Mouse (Mus musculus): Measurements from ENCODE around the gene Papolb. TPM values are rescaled to one million over a fixed set of nuclear protein-coding genes. Genes with fewer than 3 reads are reported as not detected.
A peak's percentile ranks its signal among the peaks of the same experiment; 100 is the strongest.

Papolb gene
- polyA plus RNA-seq, 1 experiment, result not detected

- Histone ChIP-seq H3K27ac (ENCODE audit: insufficient read depth, low read depth, low read length) (no peak overlapping the region), H3K4me1 (ENCODE audit: control insufficient read depth, insufficient read depth, insufficient read length, low read length) (no peaks in the 10 kb centered on the region), H3K36me3 (ENCODE audit: control insufficient read depth, insufficient read depth, low read length) (no peaks in the 10 kb centered on the region; the same call in 1 of the 2 replicates), H3K27me3 (ENCODE audit: control insufficient read depth, insufficient read depth, low read length) (no peaks in the 10 kb centered on the region), H3K4me3 (ENCODE audit: low read depth, low read length) (no peak overlapping the region)
- WGBS, result 41% methylated on average over 2 of the region's 2 CpGs
- TF ChIP-seq CTCF (IDR thresholded peaks at IDR 0.05; ENCODE audit: extremely low read depth, insufficient read length, insufficient replicate concordance, low read depth, low read length) (peak; percentile 69; the same call in 1 of the 2 replicates), POLR2A (IDR thresholded peaks at IDR 0.05; ENCODE audit: low read depth, low read length) (no peak)
Observed at GRCm38 (mm10) chr5:142482512-142482911, 47.4 kb downstream of the Papolb start.

- no peak overlapping the region for H3K4me3 ChIP-seq (ENCODE audit: low read depth, low read length)
- 33% methylated on average over 17 of the region's 17 CpGs for WGBS
- H3K36me3 ChIP-seq (ENCODE audit: control insufficient read depth, insufficient read depth, low read length), result peaks cover 12% of the 10 kb centered on the region; the same call in 1 of the 2 replicates
- H3K4me1 ChIP-seq (ENCODE audit: control insufficient read depth, insufficient read depth, insufficient read length, low read length), result no peaks in the 10 kb centered on the region
- TF ChIP-seq POLR2A (IDR thresholded peaks at IDR 0.05; ENCODE audit: low read depth, low read length), result 0 out of 2 replicates have a peak, but pooled peaks have one; percentile 20
- TF ChIP-seq CTCF (IDR thresholded peaks at IDR 0.05; ENCODE audit: extremely low read depth, insufficient read length, insufficient replicate concordance, low read depth, low read length), result peak; percentile 94
- no peak overlapping the region for H3K27ac ChIP-seq (ENCODE audit: insufficient read depth, low read depth, low read length)
- no peaks in the 10 kb centered on the region for H3K27me3 ChIP-seq (ENCODE audit: control insufficient read depth, insufficient read depth, low read length)
Observed at GRCm38 (mm10) chr5:142478829-142479435, 50.9 kb downstream of the Papolb start.

- WGBS, result 88% methylated on average over 5 of the region's 5 CpGs
- H3K27ac ChIP-seq (ENCODE audit: insufficient read depth, low read depth, low read length), result no peak overlapping the region
- no peak overlapping the region for H3K4me3 ChIP-seq (ENCODE audit: low read depth, low read length)
- no peaks in the 10 kb centered on the region for H3K27me3 ChIP-seq (ENCODE audit: control insufficient read depth, insufficient read depth, low read length)
- no peaks in the 10 kb centered on the region; the same call in 1 of the 2 replicates for H3K4me1 ChIP-seq (ENCODE audit: control insufficient read depth, insufficient read depth, insufficient read length, low read length)
- TF ChIP-seq CTCF (IDR thresholded peaks at IDR 0.05; ENCODE audit: extremely low read depth, insufficient read length, insufficient replicate concordance, low read depth, low read length), result no peak
- no peak for TF ChIP-seq POLR2A (IDR thresholded peaks at IDR 0.05; ENCODE audit: low read depth, low read length)
- peaks cover 14% of the 10 kb centered on the region; the same call in 1 of the 2 replicates for H3K36me3 ChIP-seq (ENCODE audit: control insufficient read depth, insufficient read depth, low read length)
Observed at GRCm38 (mm10) chr5:142477866-142478615, 51.8 kb downstream of the Papolb start.

- Histone ChIP-seq H3K27me3 (ENCODE audit: control insufficient read depth, insufficient read depth, low read length) (no peaks in the 10 kb centered on the region), H3K4me1 (ENCODE audit: control insufficient read depth, insufficient read depth, insufficient read length, low read length) (no peaks in the 10 kb centered on the region; the same call in 1 of the 2 replicates), H3K27ac (ENCODE audit: insufficient read depth, low read depth, low read length) (no peak overlapping the region), H3K36me3 (ENCODE audit: control insufficient read depth, insufficient read depth, low read length) (peaks cover 18% of the 10 kb centered on the region; the same call in 1 of the 2 replicates), H3K4me3 (ENCODE audit: low read depth, low read length) (no peak overlapping the region)
- 85% methylated on average over 12 of the region's 12 CpGs for WGBS
- TF ChIP-seq POLR2A (IDR thresholded peaks at IDR 0.05; ENCODE audit: low read depth, low read length), result no peak
- no peak for TF ChIP-seq CTCF (IDR thresholded peaks at IDR 0.05; ENCODE audit: extremely low read depth, insufficient read length, insufficient replicate concordance, low read depth, low read length)
Observed at GRCm38 (mm10) chr5:142477346-142477745, 52.5 kb downstream of the Papolb start.

Other genes starting within 250 kb of the Papolb start
- 11.2 and 58.0 TPM in 2 replicates for gene Foxk1, start 128.6 kb downstream of the Papolb start, polyA plus RNA-seq (2012; rRNA removed)
- gene Ap5z1, start 66.1 kb downstream of the Papolb start, polyA plus RNA-seq (2012; rRNA removed), result 15.0 and 37.6 TPM in 2 replicates
- 0.82 and 0.98 TPM in 2 replicates for gene Radil, start 21.0 kb upstream of the Papolb start, polyA plus RNA-seq (2012; rRNA removed)
- 0.13 and 0.20 TPM in 2 replicates for gene Mmd2, start 78.7 kb upstream of the Papolb start, polyA plus RNA-seq (2012; rRNA removed)
- gene Wipi2, start 97.6 kb upstream of the Papolb start, polyA plus RNA-seq (2012; rRNA removed), result 22.5 and 38.9 TPM in 2 replicates
- 1.1 and 2.6 TPM in 2 replicates for gene Slc29a4, start 162.4 kb upstream of the Papolb start, polyA plus RNA-seq (2012; rRNA removed)